Mouse (Mus musculus): ENCODE measurements around the gene Galnt9. TPM values are rescaled to one million over a fixed set of nuclear protein-coding genes. Genes with fewer than 3 reads are reported as not detected.

Galnt9 gene
- polyA plus RNA-seq, 1 experiment = not detected

DNA sequence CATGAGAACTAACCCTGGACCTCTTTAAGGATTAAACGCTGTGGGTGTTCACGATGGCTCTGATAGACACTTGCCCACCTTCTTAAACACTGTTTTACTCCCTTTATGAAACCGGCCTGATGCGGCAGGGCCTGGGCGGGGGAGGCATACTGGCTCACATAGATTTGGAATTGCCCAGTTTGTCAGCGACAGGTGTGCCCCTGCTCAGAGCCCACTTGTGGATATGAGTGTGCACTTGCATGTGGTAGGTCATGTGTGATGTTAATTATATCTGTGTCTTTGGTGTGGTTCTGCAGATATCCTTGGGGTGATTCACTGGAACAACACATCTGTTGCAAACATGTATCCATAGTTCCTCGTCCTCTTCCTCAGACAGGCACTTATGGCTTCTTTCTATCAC lies 66.3 kb downstream of the Galnt9 start:
- no peak overlapping the region for H3K27ac ChIP-seq (replicated peaks; ENCODE audit: low read depth, low read length)
- H3K4me3 ChIP-seq (ENCODE audit: insufficient read depth, low read depth, low read length) = no peak overlapping the region
- H3K4me1 ChIP-seq (ENCODE audit: control insufficient read depth, insufficient read depth, insufficient read length, low read length) = no peaks in the 10 kb centered on the region; the same call in 1 of the 2 replicates

DNA sequence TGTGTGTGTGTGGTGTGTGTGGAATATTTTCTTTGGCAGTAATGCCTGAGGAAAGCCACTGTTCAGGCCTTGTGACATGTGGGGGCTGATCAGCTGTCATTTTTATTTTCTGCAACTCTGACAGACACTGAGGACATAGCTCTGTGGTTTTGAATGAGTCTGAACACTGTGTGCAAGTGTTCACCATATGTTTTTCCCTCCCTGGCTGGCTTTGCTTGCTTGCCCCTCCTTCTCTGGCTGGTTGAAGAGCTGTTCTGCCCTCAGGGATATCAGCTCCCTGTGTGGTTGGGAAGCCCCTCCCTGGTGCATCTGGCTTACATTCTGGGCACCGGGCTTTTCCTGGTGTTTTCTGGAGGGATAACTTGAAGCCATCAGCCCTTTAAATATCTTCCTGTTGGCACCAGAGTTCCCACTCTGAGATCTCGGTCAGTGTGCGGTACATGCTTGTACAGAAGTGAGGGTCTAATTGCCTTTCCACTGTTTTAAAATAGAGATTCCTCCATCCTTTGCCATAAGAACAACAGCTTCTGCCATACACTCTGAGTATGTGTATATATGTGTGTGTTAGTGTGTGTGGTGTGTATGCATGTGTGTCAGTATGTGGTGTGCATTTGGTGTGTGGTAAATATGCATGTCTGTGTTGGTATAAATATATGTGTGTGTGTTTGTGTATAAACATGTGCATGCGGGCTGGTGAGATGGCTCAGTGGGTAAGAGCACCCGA lies 67.4 kb downstream of the Galnt9 start:
- H3K4me1 ChIP-seq (ENCODE audit: control insufficient read depth, insufficient read depth, insufficient read length, low read length) = no peaks in the 10 kb centered on the region
- no peak overlapping the region for H3K4me3 ChIP-seq (ENCODE audit: insufficient read depth, low read depth, low read length)
- H3K27ac ChIP-seq (replicated peaks; ENCODE audit: low read depth, low read length) = no peak overlapping the region

DNA sequence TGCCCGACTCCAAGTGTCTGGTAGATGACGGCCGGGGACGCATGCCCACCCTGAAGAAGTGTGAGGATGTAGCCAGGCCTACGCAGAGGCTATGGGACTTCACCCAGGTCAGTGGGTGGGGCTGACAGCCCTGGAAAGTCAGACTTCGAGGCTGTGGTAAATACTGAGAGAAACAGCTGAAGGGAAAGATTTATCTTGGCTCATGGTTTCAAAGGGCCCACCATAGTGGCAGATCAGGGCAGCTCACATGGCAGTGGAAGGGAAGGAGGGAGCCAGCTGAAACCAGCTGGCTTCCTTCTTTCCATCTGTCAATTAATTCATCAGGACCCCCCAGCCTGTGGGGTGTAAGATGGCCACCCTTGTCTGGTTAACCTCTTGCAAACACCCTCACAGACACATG lies 75.1 kb downstream of the Galnt9 start:
- Histone ChIP-seq H3K4me3 (ENCODE audit: insufficient read depth, low read depth, low read length) (no peak overlapping the region), H3K4me1 (ENCODE audit: control insufficient read depth, insufficient read depth, insufficient read length, low read length) (no peaks in the 10 kb centered on the region), H3K27ac (replicated peaks; ENCODE audit: low read depth, low read length) (no peak overlapping the region)

DNA sequence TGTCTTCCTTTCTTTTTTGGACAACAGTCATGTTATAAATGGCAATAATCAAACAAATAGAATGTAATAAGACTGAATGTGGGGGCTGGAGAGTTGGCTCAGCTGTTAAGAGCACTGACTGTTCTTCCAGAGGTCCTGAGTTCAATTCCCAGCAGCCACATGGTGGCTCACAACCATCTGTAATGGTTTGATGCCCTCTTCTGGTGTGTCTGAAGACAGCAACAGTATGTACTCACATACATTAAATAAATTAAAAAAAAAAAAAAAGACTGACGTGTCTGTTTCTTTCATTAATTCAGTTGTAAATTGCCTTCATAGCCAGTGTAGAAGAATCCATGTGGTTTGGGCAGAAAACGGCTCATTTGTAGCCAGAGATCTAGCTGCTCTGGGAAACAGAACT lies 80.2 kb downstream of the Galnt9 start:
- Histone ChIP-seq H3K4me3 (ENCODE audit: insufficient read depth, low read depth, low read length) (no peak overlapping the region), H3K27ac (replicated peaks; ENCODE audit: low read depth, low read length) (no peak overlapping the region), H3K4me1 (ENCODE audit: control insufficient read depth, insufficient read depth, insufficient read length, low read length) (no peaks in the 10 kb centered on the region)

DNA sequence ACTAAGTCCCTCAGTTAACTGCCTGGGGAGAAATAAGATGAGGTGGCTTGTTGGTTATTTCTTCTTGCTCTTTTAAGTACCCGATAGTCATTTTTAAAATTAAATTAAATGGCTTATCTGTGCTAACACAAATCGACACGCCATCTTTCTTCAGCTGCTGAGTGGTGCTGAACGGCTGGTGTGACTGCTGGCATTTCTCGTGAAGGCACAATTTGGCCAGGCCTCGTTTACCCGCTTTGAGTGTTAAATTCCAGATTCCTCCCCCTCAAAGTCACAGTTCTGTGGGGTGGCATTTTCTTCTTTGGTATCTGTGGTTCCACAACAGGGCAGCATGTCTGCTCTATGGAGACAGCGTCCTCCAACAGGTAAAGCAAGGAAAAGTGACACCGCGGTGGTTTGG lies 83.2 kb downstream of the Galnt9 start:
- H3K4me3 ChIP-seq (ENCODE audit: insufficient read depth, low read depth, low read length) = no peak overlapping the region
- H3K27ac ChIP-seq (replicated peaks; ENCODE audit: low read depth, low read length) = no peak overlapping the region
- no peaks in the 10 kb centered on the region for H3K4me1 ChIP-seq (ENCODE audit: control insufficient read depth, insufficient read depth, insufficient read length, low read length)

DNA sequence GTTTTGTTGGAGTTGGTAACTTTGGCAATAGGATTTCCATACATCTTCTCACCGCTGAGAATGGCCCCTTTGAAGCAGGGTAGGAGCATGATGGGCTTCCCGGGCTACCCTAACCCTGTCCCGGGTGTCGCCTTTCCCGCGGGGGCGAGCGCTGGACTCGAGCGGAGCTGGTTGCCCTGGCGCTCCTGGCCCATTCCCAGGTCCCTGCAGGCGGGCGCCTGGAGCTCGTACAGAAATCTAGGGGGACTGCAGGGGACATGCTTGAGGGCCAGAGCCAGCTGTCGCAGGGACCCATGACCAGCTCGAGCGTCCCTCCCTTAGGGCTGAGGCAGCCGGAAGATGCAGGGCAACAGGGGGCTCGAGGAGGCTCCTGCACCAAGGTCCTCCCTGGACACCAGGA lies 84.0 kb downstream of the Galnt9 start:
- Histone ChIP-seq H3K4me3 (ENCODE audit: insufficient read depth, low read depth, low read length) (no peak overlapping the region), H3K27ac (replicated peaks; ENCODE audit: low read depth, low read length) (no peak overlapping the region), H3K4me1 (ENCODE audit: control insufficient read depth, insufficient read depth, insufficient read length, low read length) (no peaks in the 10 kb centered on the region)

DNA sequence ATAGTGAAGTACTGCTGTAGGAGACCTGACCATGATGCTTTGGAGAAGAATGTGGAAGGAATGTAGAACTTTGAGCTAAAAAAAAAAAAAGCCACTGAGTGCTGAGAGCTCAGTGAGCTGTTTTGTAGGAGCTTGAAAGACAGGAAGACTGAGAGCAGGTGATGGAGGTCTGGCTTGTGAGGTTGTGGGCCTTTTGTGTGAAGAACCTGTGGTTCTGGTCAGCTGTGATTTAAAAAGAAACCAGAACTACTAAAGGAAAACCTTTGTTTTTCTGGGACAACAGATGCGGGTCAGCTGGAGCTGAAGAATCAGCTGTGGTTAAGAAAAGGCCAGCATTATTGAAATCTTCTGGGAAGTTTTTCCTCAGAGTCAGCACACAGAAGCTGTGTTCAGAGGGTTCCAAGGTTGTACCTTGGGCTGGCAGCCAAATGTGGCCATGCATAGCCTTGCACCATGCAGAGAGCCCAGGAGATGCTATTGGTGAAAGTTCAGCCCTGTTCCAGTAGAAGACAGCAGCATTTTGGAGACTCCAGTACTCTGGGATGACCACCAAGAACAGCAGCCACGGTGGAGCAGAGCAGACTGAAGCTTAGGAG lies 85.5 kb downstream of the Galnt9 start:
- no peak overlapping the region for H3K27ac ChIP-seq (replicated peaks; ENCODE audit: low read depth, low read length)
- no peak overlapping the region for H3K4me3 ChIP-seq (ENCODE audit: insufficient read depth, low read depth, low read length)

DNA sequence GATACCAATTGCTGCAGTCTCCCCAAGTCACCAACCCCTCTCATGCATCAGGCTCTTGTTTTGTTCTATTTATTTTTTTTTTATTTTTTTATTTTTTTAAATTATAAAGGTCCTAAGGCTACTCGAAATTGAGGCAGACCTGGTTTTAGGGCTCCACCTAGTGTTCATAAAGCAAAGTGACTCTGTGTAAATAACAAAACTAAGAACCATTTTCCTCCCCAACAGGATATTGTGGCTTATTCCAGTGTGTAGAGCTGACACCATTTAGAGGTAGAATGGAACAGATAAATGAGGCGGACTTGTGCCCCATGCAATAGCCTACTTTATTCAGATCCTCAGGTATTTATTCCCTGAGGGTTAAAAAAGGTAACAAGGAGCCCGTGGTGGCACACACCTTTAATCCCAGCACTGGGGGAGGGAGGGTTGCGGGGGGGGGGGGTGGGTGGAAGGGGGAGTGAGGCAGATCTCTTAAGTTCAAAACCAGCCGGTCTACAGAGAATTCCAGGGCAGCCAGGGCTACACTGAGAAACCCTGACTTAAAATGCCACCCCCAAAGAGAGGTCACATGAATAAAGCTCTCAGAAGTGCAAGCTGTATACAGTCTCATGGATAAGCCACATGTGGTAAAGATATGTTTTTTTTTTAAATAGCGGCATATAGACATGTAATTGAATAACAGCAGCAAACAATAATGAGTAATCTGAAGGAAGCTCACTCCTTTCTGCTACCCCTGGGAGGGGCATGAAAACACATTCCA lies 92.0 kb downstream of the Galnt9 start:
- no peaks in the 10 kb centered on the region for H3K4me1 ChIP-seq (ENCODE audit: control insufficient read depth, insufficient read depth, insufficient read length, low read length)
- no peak overlapping the region for H3K27ac ChIP-seq (replicated peaks; ENCODE audit: low read depth, low read length)
- no peak overlapping the region for H3K4me3 ChIP-seq (ENCODE audit: insufficient read depth, low read depth, low read length)

More for the DNA sequence above, 85.5 kb downstream of the Galnt9 start:
- no peaks in the 10 kb centered on the region for H3K4me1 ChIP-seq (ENCODE audit: control insufficient read depth, insufficient read depth, insufficient read length, low read length)

DNA sequence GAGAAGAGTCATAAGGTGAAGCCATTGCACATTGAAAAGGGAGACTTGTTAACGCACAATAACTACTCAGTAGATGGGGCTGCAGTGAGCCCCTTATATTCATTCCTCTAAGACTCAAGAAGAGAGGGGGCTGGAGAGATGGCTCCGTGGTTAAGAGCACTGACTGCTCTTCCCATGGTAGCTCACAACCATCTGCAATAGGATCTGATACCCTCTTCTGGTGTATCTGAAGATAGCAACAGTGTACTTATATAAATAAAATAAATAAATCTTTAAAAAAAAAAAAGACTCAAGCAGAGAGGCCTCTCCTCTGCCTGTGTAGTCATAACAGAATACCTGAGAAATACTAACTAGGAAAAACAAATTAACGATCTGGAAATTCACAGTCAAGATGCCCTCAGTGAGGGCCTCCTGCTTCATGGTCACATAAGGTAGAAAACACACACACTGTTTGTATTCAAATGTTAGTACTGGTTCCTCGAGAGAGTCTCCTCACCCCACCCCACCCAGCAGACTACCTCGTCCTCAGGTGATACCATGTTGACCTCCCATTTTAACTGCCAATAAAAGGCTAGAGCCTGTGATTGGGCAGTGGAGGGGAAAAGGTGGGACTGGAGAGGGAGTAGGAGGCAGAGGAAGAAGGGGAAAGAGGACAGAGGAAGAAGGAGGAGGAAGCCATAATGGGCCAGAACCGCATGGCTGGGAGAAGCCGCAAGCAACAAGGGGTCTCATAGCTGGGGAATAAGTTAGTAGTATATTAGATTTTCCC lies 94.3 kb downstream of the Galnt9 start:
- Histone ChIP-seq H3K4me1 (ENCODE audit: control insufficient read depth, insufficient read depth, insufficient read length, low read length) (no peaks in the 10 kb centered on the region), H3K27ac (replicated peaks; ENCODE audit: low read depth, low read length) (no peak overlapping the region), H3K4me3 (ENCODE audit: insufficient read depth, low read depth, low read length) (no peak overlapping the region)

DNA sequence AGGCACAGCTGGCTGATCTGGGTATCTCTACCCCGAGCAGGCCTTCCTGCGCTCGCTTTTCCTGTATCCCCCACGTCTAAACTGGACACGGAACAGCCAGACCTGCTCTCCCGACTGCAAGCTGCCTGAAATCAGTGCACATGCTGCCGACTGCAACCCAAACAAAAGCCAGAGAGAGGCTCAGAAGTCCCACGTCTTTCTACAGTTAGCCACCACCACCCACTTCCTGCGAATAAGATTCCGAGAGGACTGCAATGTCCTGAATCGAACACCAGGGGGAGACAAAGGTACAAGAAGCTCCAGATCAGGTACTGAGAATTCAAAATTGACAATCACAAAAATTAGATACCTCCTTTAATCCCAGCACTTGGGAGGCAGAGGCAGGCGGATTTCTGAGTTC lies 95.3 kb downstream of the Galnt9 start:
- H3K27ac ChIP-seq (replicated peaks; ENCODE audit: low read depth, low read length) = no peak overlapping the region
- H3K4me1 ChIP-seq (ENCODE audit: control insufficient read depth, insufficient read depth, insufficient read length, low read length) = no peaks in the 10 kb centered on the region
- no peak overlapping the region for H3K4me3 ChIP-seq (ENCODE audit: insufficient read depth, low read depth, low read length)

DNA sequence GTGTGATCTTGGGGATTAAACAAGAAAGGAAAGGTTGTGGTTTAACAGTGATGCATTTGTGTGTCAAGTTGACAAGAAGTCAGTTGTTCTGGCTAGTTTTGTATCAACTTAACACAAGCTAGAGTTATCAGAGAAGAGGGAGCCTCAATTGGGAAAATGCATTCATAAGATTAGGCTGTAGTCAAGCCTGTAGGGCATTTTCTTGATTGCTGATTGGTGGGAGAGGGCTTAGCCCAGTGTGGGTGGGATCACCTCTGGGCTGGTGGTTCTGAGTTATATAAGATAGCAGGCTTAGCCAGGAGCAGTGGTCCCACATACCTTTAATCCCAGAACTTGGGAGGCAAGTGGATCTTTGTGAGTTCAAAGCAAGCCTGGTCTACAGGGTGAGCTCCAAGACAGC lies 102.2 kb downstream of the Galnt9 start:
- no peaks in the 10 kb centered on the region for H3K4me1 ChIP-seq (ENCODE audit: control insufficient read depth, insufficient read depth, insufficient read length, low read length)
- H3K4me3 ChIP-seq (ENCODE audit: insufficient read depth, low read depth, low read length) = no peak overlapping the region
- H3K27ac ChIP-seq (replicated peaks; ENCODE audit: low read depth, low read length) = no peak overlapping the region

DNA sequence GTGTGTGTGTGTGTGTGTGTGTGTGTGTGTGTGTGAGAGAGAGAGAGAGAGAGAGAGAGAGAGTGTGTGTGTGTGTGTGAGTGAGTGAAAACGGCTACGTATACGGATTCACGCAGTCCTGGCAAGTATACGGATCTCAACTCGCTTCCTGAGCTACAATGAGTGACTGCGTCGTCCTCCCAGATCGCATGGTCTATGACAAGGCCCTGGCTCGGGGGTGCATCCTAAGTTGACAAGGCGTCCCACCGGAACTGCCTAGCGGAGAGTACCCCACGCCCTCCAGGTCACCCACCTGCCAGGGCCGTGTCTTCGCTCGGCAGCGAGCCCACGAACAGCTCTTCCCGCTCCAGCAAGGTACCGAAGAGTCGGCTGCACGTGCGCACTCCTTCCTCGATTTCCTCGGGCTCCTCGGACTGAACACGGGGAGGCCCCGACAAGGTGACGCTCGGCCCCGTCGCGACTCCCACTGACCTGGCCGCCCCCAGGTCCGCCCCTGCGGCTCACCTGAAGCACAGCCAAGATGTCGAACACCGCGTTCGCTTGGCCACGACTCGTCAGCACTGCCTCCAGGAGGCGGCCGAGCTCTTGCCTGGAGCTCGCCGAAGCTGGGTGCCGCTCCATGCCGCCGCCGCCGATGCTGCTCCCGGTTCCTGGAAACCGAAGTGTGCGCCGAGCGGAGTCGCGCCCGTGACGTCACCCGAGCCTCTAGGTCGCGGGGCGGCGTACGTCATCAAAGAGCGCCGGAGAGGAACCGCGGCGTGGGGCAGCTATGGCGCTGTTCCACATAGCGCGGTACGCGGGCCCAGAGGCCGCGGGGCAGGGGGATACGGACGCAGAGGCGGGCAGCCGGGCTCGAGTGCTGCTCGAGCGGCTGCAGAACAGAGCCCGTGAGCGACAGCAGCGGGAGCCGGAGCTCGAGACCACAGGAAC lies 108.8 kb downstream of the Galnt9 start, which contains the start of the genes Noc4l and Ddx51:
Gene Noc4l, minus strand, starts transcription at position 699 of the 930 bp plus-strand sequence.
Gene Ddx51, plus strand, starts transcription at position 733 of the 930 bp plus-strand sequence.
- Histone ChIP-seq H3K4me3 (ENCODE audit: insufficient read depth, low read depth, low read length) (peak within 1 kb of the TSS; percentile 95), H3K4me1 (ENCODE audit: control insufficient read depth, insufficient read depth, insufficient read length, low read length) (no peaks in the 10 kb centered on the region), H3K27ac (replicated peaks; ENCODE audit: low read depth, low read length) (no peak within 1 kb of the TSS)

DNA sequence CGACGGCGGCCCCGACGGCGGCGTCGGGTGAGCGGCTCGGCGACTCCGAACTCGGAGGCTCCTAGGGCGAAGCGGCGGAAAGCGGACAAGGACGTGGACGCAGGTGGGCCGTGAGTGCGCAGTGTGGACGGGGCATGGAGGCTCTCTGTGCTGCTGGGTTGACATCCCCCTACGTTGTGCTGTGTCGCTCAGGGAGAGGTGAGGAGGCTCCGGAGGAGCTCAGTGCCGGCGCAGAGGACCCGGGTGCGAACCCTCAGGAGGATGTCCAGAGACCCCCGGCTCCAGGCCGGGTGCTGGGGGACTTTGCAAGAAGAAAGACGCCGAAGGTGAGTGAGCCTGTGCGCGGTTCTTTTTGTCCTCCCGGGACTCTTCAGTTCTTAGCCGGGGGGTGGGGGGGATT lies 109.5 kb downstream of the Galnt9 start:
- Histone ChIP-seq H3K4me3 (ENCODE audit: insufficient read depth, low read depth, low read length) (peak overlapping the region; percentile 95), H3K4me1 (ENCODE audit: control insufficient read depth, insufficient read depth, insufficient read length, low read length) (no peaks in the 10 kb centered on the region), H3K27ac (replicated peaks; ENCODE audit: low read depth, low read length) (no peak overlapping the region)

DNA sequence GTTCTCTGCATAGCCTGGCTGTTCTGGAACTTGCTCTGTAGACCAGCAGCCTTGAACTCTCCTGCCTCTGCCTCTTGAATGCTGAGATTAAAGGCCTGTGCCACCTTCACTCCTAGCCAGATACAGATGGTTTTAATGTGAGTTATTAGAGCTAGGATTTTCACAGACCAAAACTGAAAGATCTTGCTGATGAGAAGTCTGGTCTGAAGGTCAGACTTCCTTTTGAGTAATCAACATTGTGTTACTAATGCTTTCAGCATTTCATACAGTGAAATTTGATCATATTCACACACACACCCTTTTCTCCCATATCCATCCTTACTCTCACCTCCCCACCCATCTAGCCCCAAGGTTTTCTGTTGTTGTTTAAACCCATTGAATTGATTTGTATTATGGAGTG lies 115.5 kb downstream of the Galnt9 start:
- no peak overlapping the region for H3K4me3 ChIP-seq (ENCODE audit: insufficient read depth, low read depth, low read length)

More for the DNA sequence above, 115.5 kb downstream of the Galnt9 start:
- H3K27ac ChIP-seq (replicated peaks; ENCODE audit: low read depth, low read length) = no peak overlapping the region
- H3K4me1 ChIP-seq (ENCODE audit: control insufficient read depth, insufficient read depth, insufficient read length, low read length) = no peaks in the 10 kb centered on the region
